Mouse (Mus musculus): ENCODE measurements around the gene Dclk3. TPM values are rescaled to one million over a fixed set of nuclear protein-coding genes. Genes with fewer than 3 reads are reported as not detected.

Gene Dclk3
- polyA plus RNA-seq, 1 experiment, result not detected

Other genes with a start within 250 kb of the Dclk3 start
- 10.0 and 10.5 TPM in 2 replicates for gene Mlh1, start 167.3 kb upstream of the Dclk3 start, polyA plus RNA-seq (2012; ENCODE audit: insufficient read depth, insufficient read length, missing spikeins)
- gene Epm2aip1, start 167.2 kb upstream of the Dclk3 start, polyA plus RNA-seq (2012; ENCODE audit: insufficient read depth, insufficient read length, missing spikeins), result 9.2 and 10.7 TPM in 2 replicates
- not detected in 2 replicates for gene Trank1, start 127.3 kb upstream of the Dclk3 start, polyA plus RNA-seq (2012; ENCODE audit: insufficient read depth, insufficient read length, missing spikeins)

All from brown adipose tissue, adult 24 weeks (tissue).